Mouse (Mus musculus): ENCODE data around the gene Glis3. TPM values are rescaled to one million over a fixed set of nuclear protein-coding genes. Genes with fewer than 3 reads are reported as not detected.

Gene Glis3
- total RNA-seq, 1 experiment, result 3.3 TPM

DNA sequence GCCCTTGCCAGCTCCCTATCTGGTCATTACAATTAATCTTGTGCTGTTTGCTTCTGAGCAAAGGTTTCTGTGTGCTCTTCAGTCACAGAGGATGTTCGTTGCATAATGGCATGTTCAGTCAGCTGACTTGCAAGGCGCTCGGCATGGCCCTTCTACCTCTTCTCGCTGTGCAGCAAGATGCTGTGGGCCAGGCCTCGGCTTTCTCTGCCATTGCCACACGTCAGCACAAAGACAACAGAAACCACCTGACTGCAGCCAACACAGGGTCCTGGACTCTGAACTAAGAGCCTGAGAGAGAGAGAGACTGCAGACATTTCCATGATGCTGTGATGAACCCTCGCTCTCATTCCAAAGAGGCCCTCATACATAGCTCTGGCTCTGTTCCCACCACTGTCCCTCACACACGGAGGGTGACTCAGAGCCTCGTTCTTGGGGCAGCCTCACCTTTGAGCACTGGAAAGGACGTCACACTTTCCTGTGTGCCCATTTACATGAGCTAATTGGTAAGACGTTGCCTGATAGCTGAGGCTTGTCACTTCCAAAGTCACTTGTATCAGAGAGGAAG is 380.6 kb downstream of the Glis3 start:
- no peak for DNase-seq (ENCODE audit: low read depth, low spot score)
- no peak overlapping the region for H3K4me3 ChIP-seq (ENCODE audit: insufficient read depth in 1 of 2, low read depth in 1 of 2, low read length in 2 of 2, poor library complexity in 1 of 2, severe bottlenecking in 1 of 2)
- in situ Hi-C loops (cut with MboI; ENCODE audit: low sequenced_read_pairs in 2 of 2, unreplicated experiment in 2 of 2), result no loop called here
- no peak overlapping the region for H3K27ac ChIP-seq (ENCODE audit: insufficient read depth, low read depth, low read length, poor library complexity, severe bottlenecking)
- no peak overlapping the region for H3K9ac ChIP-seq (ENCODE audit: insufficient read depth, low read depth, low read length, poor library complexity, severe bottlenecking)
- TF ChIP-seq CHD2 (IDR thresholded peaks at IDR 0.05; ENCODE audit: low read depth, low read length), result no peak
- no peak for TF ChIP-seq MAFK (IDR thresholded peaks at IDR 0.05; ENCODE audit: insufficient read depth, low read depth, low read length)
- no peak for TF ChIP-seq ZNF384 (IDR thresholded peaks at IDR 0.05; ENCODE audit: low read depth, low read length)
- no peak for TF ChIP-seq HCFC1 (IDR thresholded peaks at IDR 0.05; ENCODE audit: borderline replicate concordance, insufficient read depth, low read length)
- TF ChIP-seq ZC3H11A (IDR thresholded peaks at IDR 0.05; ENCODE audit: borderline replicate concordance, low read depth, low read length), result no peak
- no peaks in the 10 kb centered on the region for H3K4me1 ChIP-seq (ENCODE audit: control insufficient read depth in 2 of 2, insufficient read depth in 2 of 2, low read length in 2 of 2, poor library complexity in 1 of 2)
- H3K9me3 ChIP-seq (ENCODE audit: control insufficient read depth, insufficient read depth, low read depth, low read length), result no peaks in the 10 kb centered on the region
- no peaks in the 10 kb centered on the region for H3K36me3 ChIP-seq (ENCODE audit: control insufficient read depth, insufficient read depth, low read length, poor library complexity, severe bottlenecking)

DNA sequence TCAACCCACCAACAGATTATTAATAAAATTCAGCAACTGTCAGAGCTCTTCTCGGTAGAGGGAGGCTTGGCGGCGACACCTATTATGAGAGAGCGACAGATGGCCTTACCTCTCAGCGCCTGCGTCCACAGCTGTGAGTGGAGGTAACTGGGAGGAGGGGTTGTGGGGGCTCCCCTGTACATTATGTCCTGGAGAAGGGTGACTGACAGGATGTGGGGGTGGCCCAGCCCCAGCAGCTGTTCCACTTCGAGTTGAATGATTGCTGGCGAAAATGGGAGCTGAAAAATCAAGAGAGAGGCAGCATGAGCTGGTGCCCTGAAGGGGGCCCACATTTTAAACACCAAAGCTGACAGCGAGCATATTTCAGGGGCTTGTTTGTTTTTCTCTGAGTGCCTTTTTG is 381.2 kb downstream of the Glis3 start:
- TF ChIP-seq MAFK (IDR thresholded peaks at IDR 0.05; ENCODE audit: insufficient read depth, low read depth, low read length) (no peak), ZNF384 (IDR thresholded peaks at IDR 0.05; ENCODE audit: low read depth, low read length) (no peak), HCFC1 (IDR thresholded peaks at IDR 0.05; ENCODE audit: borderline replicate concordance, insufficient read depth, low read length) (no peak), ZC3H11A (IDR thresholded peaks at IDR 0.05; ENCODE audit: borderline replicate concordance, low read depth, low read length) (no peak), CHD2 (IDR thresholded peaks at IDR 0.05; ENCODE audit: low read depth, low read length) (no peak)
- no peak overlapping the region for H3K27ac ChIP-seq (ENCODE audit: insufficient read depth, low read depth, low read length, poor library complexity, severe bottlenecking)
- no peaks in the 10 kb centered on the region for H3K4me1 ChIP-seq (ENCODE audit: control insufficient read depth in 2 of 2, insufficient read depth in 2 of 2, low read length in 2 of 2, poor library complexity in 1 of 2)
- no peaks in the 10 kb centered on the region for H3K9me3 ChIP-seq (ENCODE audit: control insufficient read depth, insufficient read depth, low read depth, low read length)
- no peak overlapping the region for H3K4me3 ChIP-seq (ENCODE audit: insufficient read depth in 1 of 2, low read depth in 1 of 2, low read length in 2 of 2, poor library complexity in 1 of 2, severe bottlenecking in 1 of 2)
- no peaks in the 10 kb centered on the region for H3K36me3 ChIP-seq (ENCODE audit: control insufficient read depth, insufficient read depth, low read length, poor library complexity, severe bottlenecking)
- DNase-seq (ENCODE audit: low read depth, low spot score), result no peak
- no peak overlapping the region for H3K9ac ChIP-seq (ENCODE audit: insufficient read depth, low read depth, low read length, poor library complexity, severe bottlenecking)
- in situ Hi-C loops (cut with MboI; ENCODE audit: low sequenced_read_pairs in 2 of 2, unreplicated experiment in 2 of 2), result no loop called here

DNA sequence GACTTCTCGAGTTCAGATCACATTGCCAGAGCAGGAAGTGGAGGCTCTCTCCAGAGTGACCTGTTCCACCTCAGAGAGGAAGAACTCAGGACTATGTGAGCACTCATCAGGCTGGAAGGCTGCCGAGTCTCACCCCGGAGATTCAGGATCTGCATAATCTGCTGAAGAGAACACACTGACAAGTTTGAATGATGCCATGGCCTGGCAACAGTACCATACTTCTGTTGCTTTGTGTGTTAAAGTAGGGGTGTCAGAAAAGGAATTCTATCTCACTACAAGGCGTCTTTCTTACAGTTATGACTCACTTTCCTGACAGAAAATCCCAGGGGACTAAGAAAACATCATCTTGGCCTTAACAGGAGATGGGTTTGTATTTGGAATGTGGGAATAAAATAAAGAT is 388.3 kb downstream of the Glis3 start:
- Histone ChIP-seq H3K9me3 (ENCODE audit: control insufficient read depth, insufficient read depth, low read depth, low read length) (no peaks in the 10 kb centered on the region), H3K36me3 (ENCODE audit: control insufficient read depth, insufficient read depth, low read length, poor library complexity, severe bottlenecking) (no peaks in the 10 kb centered on the region), H3K9ac (ENCODE audit: insufficient read depth, low read depth, low read length, poor library complexity, severe bottlenecking) (no peak overlapping the region), H3K27ac (ENCODE audit: insufficient read depth, low read depth, low read length, poor library complexity, severe bottlenecking) (no peak overlapping the region), H3K4me1 (ENCODE audit: control insufficient read depth in 2 of 2, insufficient read depth in 2 of 2, low read length in 2 of 2, poor library complexity in 1 of 2) (no peaks in the 10 kb centered on the region), H3K4me3 (ENCODE audit: insufficient read depth in 1 of 2, low read depth in 1 of 2, low read length in 2 of 2, poor library complexity in 1 of 2, severe bottlenecking in 1 of 2) (no peak overlapping the region)
- no peak for DNase-seq (ENCODE audit: low read depth, low spot score)
- TF ChIP-seq HCFC1 (IDR thresholded peaks at IDR 0.05; ENCODE audit: borderline replicate concordance, insufficient read depth, low read length) (no peak), CHD2 (IDR thresholded peaks at IDR 0.05; ENCODE audit: low read depth, low read length) (no peak), MAFK (IDR thresholded peaks at IDR 0.05; ENCODE audit: insufficient read depth, low read depth, low read length) (no peak), ZC3H11A (IDR thresholded peaks at IDR 0.05; ENCODE audit: borderline replicate concordance, low read depth, low read length) (no peak), ZNF384 (IDR thresholded peaks at IDR 0.05; ENCODE audit: low read depth, low read length) (no peak)
- in situ Hi-C loops (cut with MboI; ENCODE audit: low sequenced_read_pairs in 2 of 2, unreplicated experiment in 2 of 2), result no loop called here

DNA sequence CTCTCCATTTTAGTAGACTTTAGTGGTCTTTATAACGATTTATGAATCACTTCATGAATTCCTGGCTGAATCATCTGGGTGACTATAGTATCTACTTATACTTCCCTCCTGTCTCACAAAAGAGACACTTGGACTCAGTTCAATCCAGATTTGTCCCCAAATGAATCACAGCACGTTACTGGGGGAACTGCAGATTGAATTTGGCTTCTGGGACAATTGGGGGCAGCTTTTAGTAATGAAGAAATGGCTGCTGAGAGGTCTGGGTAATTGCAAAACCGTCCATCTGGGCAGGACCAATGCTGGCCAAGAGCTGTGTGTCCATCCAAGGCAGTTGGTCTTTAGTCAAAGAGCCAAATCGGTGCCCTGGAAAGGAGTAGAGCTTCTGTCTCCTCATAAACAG is 390.4 kb downstream of the Glis3 start:
- H3K36me3 ChIP-seq (ENCODE audit: control insufficient read depth, insufficient read depth, low read length, poor library complexity, severe bottlenecking), result no peaks in the 10 kb centered on the region
- TF ChIP-seq MAFK (IDR thresholded peaks at IDR 0.05; ENCODE audit: insufficient read depth, low read depth, low read length) (no peak), CHD2 (IDR thresholded peaks at IDR 0.05; ENCODE audit: low read depth, low read length) (no peak), HCFC1 (IDR thresholded peaks at IDR 0.05; ENCODE audit: borderline replicate concordance, insufficient read depth, low read length) (no peak)
- DNase-seq (ENCODE audit: low read depth, low spot score), result no peak
- H3K9ac ChIP-seq (ENCODE audit: insufficient read depth, low read depth, low read length, poor library complexity, severe bottlenecking), result no peak overlapping the region
- no peaks in the 10 kb centered on the region for H3K9me3 ChIP-seq (ENCODE audit: control insufficient read depth, insufficient read depth, low read depth, low read length)
- no peaks in the 10 kb centered on the region for H3K4me1 ChIP-seq (ENCODE audit: control insufficient read depth in 2 of 2, insufficient read depth in 2 of 2, low read length in 2 of 2, poor library complexity in 1 of 2)
- in situ Hi-C loops (cut with MboI; ENCODE audit: low sequenced_read_pairs in 2 of 2, unreplicated experiment in 2 of 2), result no loop called here
- H3K27ac ChIP-seq (ENCODE audit: insufficient read depth, low read depth, low read length, poor library complexity, severe bottlenecking), result no peak overlapping the region
- no peak overlapping the region for H3K4me3 ChIP-seq (ENCODE audit: insufficient read depth in 1 of 2, low read depth in 1 of 2, low read length in 2 of 2, poor library complexity in 1 of 2, severe bottlenecking in 1 of 2)

DNA sequence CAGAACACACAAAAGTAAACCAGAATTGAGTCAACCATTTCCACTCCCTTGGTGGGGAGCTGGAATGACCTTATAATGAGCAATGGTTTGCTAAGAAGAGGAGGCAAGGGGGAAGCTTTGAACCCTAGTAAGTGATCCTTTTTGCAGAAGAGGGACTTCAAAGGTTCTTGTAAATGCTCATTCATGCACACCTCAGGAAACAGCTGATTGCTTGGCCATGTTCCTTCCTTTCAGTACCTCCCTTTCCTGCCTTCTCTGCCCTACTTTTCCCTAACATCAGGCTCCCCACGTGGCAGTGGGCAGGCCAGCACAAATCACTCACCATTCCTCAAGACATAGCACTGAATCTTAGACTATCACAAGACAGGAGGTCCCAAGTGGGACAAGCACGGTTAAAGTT is 392.4 kb downstream of the Glis3 start:
- in situ Hi-C loops (cut with MboI; ENCODE audit: low sequenced_read_pairs in 2 of 2, unreplicated experiment in 2 of 2), result no loop called here
- no peak for TF ChIP-seq CHD2 (IDR thresholded peaks at IDR 0.05; ENCODE audit: low read depth, low read length)
- no peak for TF ChIP-seq MAFK (IDR thresholded peaks at IDR 0.05; ENCODE audit: insufficient read depth, low read depth, low read length)
- TF ChIP-seq HCFC1 (IDR thresholded peaks at IDR 0.05; ENCODE audit: borderline replicate concordance, insufficient read depth, low read length), result no peak
- no peak for TF ChIP-seq ZC3H11A (IDR thresholded peaks at IDR 0.05; ENCODE audit: borderline replicate concordance, low read depth, low read length)
- no peak for TF ChIP-seq ZNF384 (IDR thresholded peaks at IDR 0.05; ENCODE audit: low read depth, low read length)
- H3K4me3 ChIP-seq (ENCODE audit: insufficient read depth in 1 of 2, low read depth in 1 of 2, low read length in 2 of 2, poor library complexity in 1 of 2, severe bottlenecking in 1 of 2), result no peak overlapping the region
- DNase-seq (ENCODE audit: low read depth, low spot score), result no peak
- no peak overlapping the region for H3K27ac ChIP-seq (ENCODE audit: insufficient read depth, low read depth, low read length, poor library complexity, severe bottlenecking)
- no peaks in the 10 kb centered on the region for H3K9me3 ChIP-seq (ENCODE audit: control insufficient read depth, insufficient read depth, low read depth, low read length)
- H3K9ac ChIP-seq (ENCODE audit: insufficient read depth, low read depth, low read length, poor library complexity, severe bottlenecking), result no peak overlapping the region
- no peaks in the 10 kb centered on the region for H3K36me3 ChIP-seq (ENCODE audit: control insufficient read depth, insufficient read depth, low read length, poor library complexity, severe bottlenecking)
- no peaks in the 10 kb centered on the region for H3K4me1 ChIP-seq (ENCODE audit: control insufficient read depth in 2 of 2, insufficient read depth in 2 of 2, low read length in 2 of 2, poor library complexity in 1 of 2)

Data from ES-E14 (cell line).